Mouse (Mus musculus) testis, adult 2 months (tissue): ENCODE data around the gene Wdr91.

Experiments
- CTCF ChIP-seq: fragments of 200-500 bp; IDR thresholded peaks from 2 replicates; pipeline ENCODE4 v1.5.1; 2012; ENCODE audit warnings: low read depth, mild to moderate bottlenecking, inconsistent platforms, low read length, moderate library complexity; ENCODE audit not compliant: control insufficient read depth, insufficient read depth, insufficient replicate concordance
- POLR2A ChIP-seq: fragments of 200-500 bp; IDR thresholded peaks from 2 replicates; pipeline ENCODE4 v1.6.1; 2012; ENCODE audit warnings: low read depth, mild to moderate bottlenecking, inconsistent platforms, low read length, moderate library complexity; ENCODE audit not compliant: control insufficient read depth

GRCm38 (mm10) chr6:34903851-34904250 is 6.8 kb downstream of the Wdr91 start:
- TF ChIP-seq POLR2A (no peak), CTCF (no peak)
